Mouse (Mus musculus): ENCODE data around the gene Hoxc12.

Gene Hoxc12

DNA sequence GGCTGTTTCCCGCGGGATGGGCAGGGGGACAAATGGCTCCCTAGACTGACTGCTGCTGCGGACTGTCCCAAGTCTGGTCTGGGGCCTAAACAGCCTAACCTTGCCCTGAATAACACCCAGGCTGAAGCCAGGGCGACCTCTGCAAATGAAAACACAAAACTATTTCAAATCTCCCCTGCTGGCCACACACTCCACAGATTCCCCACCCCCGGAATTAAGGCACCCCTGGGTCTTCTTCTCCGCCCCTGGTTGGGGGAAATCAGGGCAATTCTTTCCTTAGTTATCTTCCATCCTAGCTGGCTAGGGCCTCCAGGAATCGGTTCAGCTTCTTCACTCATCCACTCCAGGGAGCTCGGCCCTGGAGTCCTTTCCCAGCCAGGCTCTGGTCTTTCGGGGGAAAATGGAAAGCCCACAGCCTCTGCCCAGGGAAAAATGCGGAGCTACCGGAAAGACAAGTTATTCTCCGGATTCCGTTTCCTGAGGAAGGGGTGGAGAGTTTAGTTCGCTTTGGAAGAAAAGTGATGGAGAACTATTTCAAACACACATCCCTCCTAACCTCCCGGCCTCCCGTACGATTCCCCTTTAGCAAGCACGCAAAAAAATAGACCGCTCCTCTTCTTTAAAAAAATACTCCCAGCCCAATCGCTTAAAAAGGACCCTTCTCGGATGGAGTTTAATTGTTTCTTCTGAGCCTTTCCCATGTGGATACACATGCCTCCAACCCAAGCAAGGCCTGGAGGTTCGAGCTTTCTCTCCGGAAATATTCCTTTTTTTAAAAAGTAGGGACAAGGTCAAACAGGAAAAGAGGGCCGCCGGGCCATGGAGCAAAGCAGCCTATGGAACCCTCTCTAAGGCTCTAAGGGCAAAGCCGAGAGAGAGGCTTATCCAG, 28.7 kb downstream of the Hoxc12 start:
- peak; percentile 55 for DNase-seq

DNA sequence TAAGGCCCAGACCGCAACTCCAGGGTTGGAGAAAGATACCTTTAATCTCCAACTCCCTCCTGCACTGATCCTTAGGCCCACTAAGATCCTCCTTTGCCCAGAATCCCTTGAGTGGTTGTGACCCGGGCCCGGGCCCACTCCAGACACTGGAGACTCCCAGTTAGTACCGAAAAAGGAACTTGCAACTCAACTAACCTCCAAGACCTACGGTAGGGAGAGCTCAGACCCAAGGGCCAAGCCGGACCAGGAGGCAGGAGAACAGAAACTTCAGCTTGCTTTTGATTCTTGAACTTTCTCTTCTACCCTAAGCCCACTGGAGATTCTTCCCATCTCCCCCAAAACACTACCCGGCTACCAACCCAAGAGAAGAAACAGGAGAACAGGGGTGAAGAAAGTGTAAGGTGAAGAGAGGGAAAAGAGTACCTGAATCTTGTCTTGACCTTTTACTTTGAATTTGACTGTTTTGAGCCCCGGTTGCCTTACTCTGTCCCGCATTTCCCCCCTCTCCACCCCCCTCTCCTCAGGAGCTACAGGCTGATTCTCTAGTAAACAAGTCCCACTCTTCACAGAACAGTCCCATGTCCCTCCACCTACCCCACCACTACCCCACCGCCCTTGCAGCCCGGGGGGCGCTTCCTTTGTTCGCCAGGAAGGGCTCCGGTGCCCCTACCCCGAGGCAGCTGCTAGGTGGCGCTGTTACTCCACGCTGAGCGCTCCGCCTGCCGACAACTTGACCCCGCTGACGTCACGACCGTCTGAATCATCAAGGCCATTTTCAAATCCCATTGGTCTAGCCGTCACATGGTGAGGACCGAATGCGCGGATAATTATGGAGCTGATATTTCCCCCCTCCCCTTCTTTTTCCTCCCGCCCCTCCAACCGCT, 29.6 kb downstream of the Hoxc12 start:
- peak; percentile 99 for DNase-seq

GRCm38 (mm10) chr15:102966776-102967311, 30.3 kb downstream of the Hoxc12 start, which contains the start of gene Hoxc10:
Hoxc10 (plus strand) TSS chr15:102966796.
- DNase-seq = peak; percentile 60

GRCm38 (mm10) chr15:102967312-102967510, 30.7 kb downstream of the Hoxc12 start, which contains the start of gene Hoxc5:
Hoxc5 (plus strand) TSS chr15:102967443.
- no peak for DNase-seq

- peak; percentile 61 for DNase-seq
These were observed 31.2 kb downstream of the Hoxc12 start for GRCm38 (mm10) chr15:102967511-102968397.

DNA sequence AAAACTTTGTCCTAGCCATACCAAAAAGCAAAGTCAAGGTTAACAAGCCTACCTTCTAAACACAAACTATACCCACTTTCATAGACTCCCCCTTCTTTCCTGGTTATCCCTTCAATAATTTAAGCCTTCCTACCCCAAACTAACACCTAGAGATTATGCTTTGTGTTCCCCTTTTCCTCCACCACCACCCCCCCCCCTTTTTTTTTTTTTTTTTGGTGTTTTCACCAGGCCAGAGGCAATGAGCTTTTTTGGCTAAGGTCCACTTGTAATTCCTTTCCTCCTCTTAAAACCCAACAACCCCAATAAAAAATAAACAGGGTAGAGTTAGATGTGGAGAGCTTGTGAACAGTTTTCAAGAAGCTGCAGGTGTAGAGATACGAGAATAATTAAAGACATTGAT, 32.7 kb downstream of the Hoxc12 start:
- no peak for DNase-seq

DNA sequence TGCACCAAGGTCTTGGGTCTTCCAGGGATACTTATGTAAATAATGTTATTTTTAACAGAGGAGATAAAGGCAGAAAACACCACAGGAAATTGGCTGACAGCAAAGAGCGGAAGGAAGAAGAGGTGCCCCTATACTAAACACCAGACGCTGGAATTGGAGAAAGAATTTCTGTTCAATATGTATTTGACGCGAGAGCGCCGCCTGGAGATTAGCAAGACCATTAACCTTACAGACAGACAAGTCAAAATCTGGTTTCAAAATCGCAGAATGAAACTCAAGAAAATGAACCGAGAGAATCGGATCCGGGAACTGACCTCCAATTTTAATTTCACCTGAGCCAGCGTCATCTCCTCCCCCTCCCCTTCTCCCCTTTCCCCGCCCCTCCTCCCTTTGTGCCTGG, 34.2 kb downstream of the Hoxc12 start:
- DNase-seq = peak; percentile 75

GRCm38 (mm10) chr15:102972254-102972653, 35.7 kb downstream of the Hoxc12 start:
- DNase-seq = no peak

DNA sequence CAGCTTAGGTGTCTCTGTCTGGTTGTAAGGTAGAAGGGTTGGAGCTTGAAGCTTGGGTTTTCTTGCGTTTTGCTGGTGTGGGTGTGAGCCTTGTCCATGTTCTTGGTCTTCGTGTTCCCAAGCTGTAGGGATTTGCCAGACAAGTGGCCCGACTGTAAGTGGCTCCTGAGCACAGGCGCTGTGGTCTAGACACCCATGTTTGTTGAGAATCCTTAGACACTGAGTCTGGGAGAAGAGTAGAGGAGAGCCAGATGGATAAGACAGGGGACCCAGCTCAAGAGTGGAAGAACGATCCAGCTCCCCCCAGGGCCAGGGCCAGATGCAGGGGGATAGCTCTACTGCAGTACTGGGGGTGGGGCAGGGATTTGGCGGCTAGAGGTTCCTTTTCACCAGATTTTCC, 36.2 kb downstream of the Hoxc12 start:
- DNase-seq = peak; percentile 37

- peak; percentile 38 for DNase-seq
These were observed 38.5 kb downstream of the Hoxc12 start for GRCm38 (mm10) chr15:102975034-102975433.

GRCm38 (mm10) chr15:102975688-102976111, 39.1 kb downstream of the Hoxc12 start:
- DNase-seq = peak; percentile 77

DNA sequence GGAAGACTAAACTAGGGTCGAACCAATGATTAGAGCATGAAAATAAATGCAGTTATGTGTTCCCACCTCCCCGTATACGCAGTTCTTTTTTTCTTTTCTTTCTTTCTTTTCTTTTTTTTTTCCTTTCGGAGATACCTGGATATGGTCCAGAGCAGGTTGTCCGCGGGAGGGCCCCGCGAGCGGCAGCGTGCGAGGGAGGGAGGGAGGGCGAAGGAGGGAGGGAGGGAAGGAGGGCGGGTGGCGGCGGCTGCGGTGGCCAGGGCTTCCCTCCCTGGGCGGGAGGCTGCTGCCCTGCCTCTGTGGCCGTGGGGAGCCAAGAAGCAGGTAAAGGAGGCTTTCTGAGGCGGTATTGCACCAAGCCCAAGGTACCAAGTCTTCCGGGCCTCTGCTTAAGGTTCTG, 39.6 kb downstream of the Hoxc12 start, which contains the start of gene Hoxc9:
TSS of gene Hoxc9 (plus strand) at position 269 of the 400 bp plus-strand sequence.
- peak; percentile 59 for DNase-seq

- DNase-seq = peak; percentile 68
These were observed 40.3 kb downstream of the Hoxc12 start for GRCm38 (mm10) chr15:102976631-102977422.

DNA sequence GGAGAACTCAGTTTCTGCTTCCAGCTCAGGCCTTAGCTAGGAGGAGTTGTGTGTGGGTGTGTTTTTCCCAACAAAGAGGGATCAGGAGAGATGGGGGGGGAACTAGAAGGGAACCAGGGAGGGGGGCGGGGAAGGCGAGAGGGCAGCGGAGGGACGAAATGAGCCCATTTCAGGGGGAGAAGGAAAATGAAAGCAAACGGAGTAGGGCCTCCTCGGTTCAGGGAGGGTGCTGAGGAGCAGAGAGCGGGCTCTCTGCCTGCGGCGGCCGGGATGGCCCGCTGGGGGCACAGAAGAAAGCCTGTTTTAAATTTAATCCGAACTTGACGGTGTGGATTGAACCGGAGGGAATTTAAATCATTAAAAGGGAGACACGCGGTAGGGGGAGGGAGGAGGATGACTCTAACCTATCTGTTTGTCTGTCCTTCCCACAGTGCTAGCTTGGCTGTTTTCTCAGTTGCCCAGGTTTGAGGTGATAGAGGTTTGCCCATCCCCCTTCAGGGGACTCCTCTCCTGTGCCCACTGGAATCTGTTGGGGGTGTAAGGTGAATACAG, 40.9 kb downstream of the Hoxc12 start:
- DNase-seq = no peak

GRCm38 (mm10) chr15:102978615-102979515, 42.3 kb downstream of the Hoxc12 start:
- DNase-seq = peak; percentile 53

- DNase-seq = no peak
These were observed 43.4 kb downstream of the Hoxc12 start for GRCm38 (mm10) chr15:102979936-102980335.

DNA sequence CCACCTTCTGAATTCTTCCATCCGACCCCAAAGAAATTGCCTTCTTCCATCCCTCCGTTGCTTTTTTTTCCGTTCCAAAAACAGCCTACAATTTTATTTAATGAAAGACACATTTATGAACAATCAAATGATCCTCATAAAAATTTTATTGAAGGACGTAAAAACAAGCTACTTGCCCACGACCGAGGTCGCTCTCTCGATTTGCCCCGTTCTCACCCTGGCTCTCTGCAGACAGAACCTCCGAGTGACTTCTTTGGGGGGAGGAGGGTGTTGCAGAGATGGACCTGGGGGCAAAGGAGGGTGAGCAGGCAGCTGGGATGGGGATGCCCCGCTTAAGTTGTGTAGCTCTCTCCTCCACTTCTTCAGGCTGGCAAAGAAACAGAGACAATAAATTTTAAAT, 43.8 kb downstream of the Hoxc12 start:
- DNase-seq = no peak

GRCm38 (mm10) chr15:102980912-102981311, 44.4 kb downstream of the Hoxc12 start:
- no peak for DNase-seq

- peak; percentile 80 for DNase-seq
These were observed 45.1 kb downstream of the Hoxc12 start for GRCm38 (mm10) chr15:102981379-102982288.

Measured in kidney, postnatal 10 days (tissue).